Mouse (Mus musculus) hindbrain, embryonic 10.5 days (tissue): ENCODE results near the gene Tnfaip1. TPM values are rescaled to one million over a fixed set of nuclear protein-coding genes. Genes with fewer than 3 reads are reported as not detected.

ENCODE experiments used
- DNase-seq: peaks from one replicate; pipeline ENCODE4 v3.0.0-alpha.2; 2017; ENCODE audit warnings: low spot score
- H3K27ac ChIP-seq: fragments of 300-500 bp; sonication (generic); 2 replicates; pipeline ENCODE4 v1.5.1; 2016; ENCODE audit warnings: mild to moderate bottlenecking, moderate library complexity
- H3K27me3 ChIP-seq: fragments of 300-500 bp; sonication (generic); 2 replicates; pipeline ENCODE4 v1.6.1; 2016; ENCODE audit warnings: mild to moderate bottlenecking; ENCODE audit not compliant: poor library complexity, insufficient read depth, severe bottlenecking
- H3K36me3 ChIP-seq: fragments of 300-500 bp; sonication (generic); 2 replicates; pipeline ENCODE4 v1.6.1; 2016; ENCODE audit warnings: mild to moderate bottlenecking, moderate library complexity
- H3K4me1 ChIP-seq: fragments of 300-500 bp; sonication (generic); replicated peaks from 2 replicates; pipeline ENCODE4 v1.6.1; 2016; ENCODE audit warnings: mild to moderate bottlenecking
- H3K4me3 ChIP-seq: fragments of 300-500 bp; sonication (generic); 2 replicates; pipeline ENCODE4 v1.5.1; 2016; ENCODE audit warnings: mild to moderate bottlenecking, moderate library complexity
- H3K9me3 ChIP-seq: fragments of 300-500 bp; sonication (generic); 2 replicates; pipeline ENCODE4 v1.6.1; 2016; ENCODE audit warnings: mild to moderate bottlenecking, moderate library complexity
- WGBS: fragments of 180-500 bp; shearing (Covaris S2); methylation state at CpG from one replicate; pipeline ENCODE4 v1.1.7; 2016; 5-methylcytosine and 5-hydroxymethylcytosine counted together
- polyA plus RNA-seq: library from polyadenylated mRNA; unstranded; fragments of >200 nt; fragmentation: Nextera tagmentation; extraction: Ambion mirVana; gene quantifications from 2 replicates; pipeline ENCODE4 v1.2.1, GENCODE M21; 2016

The Tnfaip1 gene
- polyA plus RNA-seq, 1 experiment from 2014 or later = 70.4 TPM

DNA sequence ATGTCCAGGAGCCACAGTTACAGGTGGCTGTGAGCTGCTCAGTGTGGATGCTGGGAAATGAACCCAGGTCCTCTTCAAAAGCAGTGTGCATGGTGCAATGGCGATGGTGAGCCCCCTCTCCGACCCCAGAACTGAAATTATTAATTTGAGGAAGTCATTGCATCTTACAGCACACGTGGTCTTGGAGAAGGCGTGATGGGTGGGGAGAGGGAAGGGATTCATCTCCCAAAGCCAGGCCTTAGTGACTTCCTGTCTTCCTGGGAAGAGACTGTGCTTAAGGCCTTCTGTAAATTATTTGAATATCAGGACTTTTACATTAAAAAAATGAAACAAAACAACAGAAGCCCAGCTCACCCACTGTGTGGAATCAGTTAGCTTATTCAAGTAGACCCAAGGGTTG is 19.9 kb upstream of the Tnfaip1 start:
- Histone ChIP-seq H3K9me3 (peaks cover 6% of the 10 kb centered on the region; the same call in 1 of the 2 replicates), H3K27me3 (no peaks in the 10 kb centered on the region), H3K4me1 (peaks cover 14% of the 10 kb centered on the region), H3K36me3 (no peaks in the 10 kb centered on the region), H3K4me3 (no peak overlapping the region), H3K27ac (no peak overlapping the region)
- WGBS = 84% methylated on average over 4 of the region's 4 CpGs
- DNase-seq = no peak

GRCm38 (mm10) chr11:78555623-78556022 is 19.5 kb upstream of the Tnfaip1 start:
- Histone ChIP-seq H3K9me3 (peaks cover 6% of the 10 kb centered on the region; the same call in 1 of the 2 replicates), H3K36me3 (no peaks in the 10 kb centered on the region), H3K27ac (no peak overlapping the region), H3K4me1 (peaks cover 17% of the 10 kb centered on the region), H3K27me3 (no peaks in the 10 kb centered on the region), H3K4me3 (no peak overlapping the region)
- 86% methylated on average over 3 of the region's 3 CpGs for WGBS
- no peak for DNase-seq

GRCm38 (mm10) chr11:78551059-78551398 is 14.9 kb upstream of the Tnfaip1 start:
- 38% methylated on average over 6 of the region's 6 CpGs for WGBS
- H3K9me3 ChIP-seq = peaks cover 6% of the 10 kb centered on the region; the same call in 1 of the 2 replicates
- peaks cover 30% of the 10 kb centered on the region for H3K4me1 ChIP-seq
- peak overlapping the region; percentile 90 for H3K27ac ChIP-seq
- DNase-seq = no peak
- H3K4me3 ChIP-seq = peak overlapping the region; percentile 80
- no peaks in the 10 kb centered on the region for H3K27me3 ChIP-seq
- peaks cover 6% of the 10 kb centered on the region; the same call in 1 of the 2 replicates for H3K36me3 ChIP-seq

GRCm38 (mm10) chr11:78550168-78551058 is 14.3 kb upstream of the Tnfaip1 start, which contains the start of gene Tmem97:
Gene Tmem97, minus strand, starts transcription at chr11:78550777.
- H3K36me3 ChIP-seq = peaks cover 11% of the 10 kb centered on the region
- peaks cover 32% of the 10 kb centered on the region for H3K4me1 ChIP-seq
- under 1% methylated on average over 60 of the region's 60 CpGs for WGBS

GRCm38 (mm10) chr11:78549491-78549987 is 13.4 kb upstream of the Tnfaip1 start:
- H3K4me1 ChIP-seq = peaks cover 33% of the 10 kb centered on the region
- H3K9me3 ChIP-seq = peaks cover 6% of the 10 kb centered on the region; the same call in 1 of the 2 replicates
- H3K27me3 ChIP-seq = no peaks in the 10 kb centered on the region
- no peak for DNase-seq
- H3K4me3 ChIP-seq = peak overlapping the region; percentile 80
- 20% methylated on average over 5 of the region's 5 CpGs for WGBS
- peaks cover 18% of the 10 kb centered on the region for H3K36me3 ChIP-seq
- peak overlapping the region; percentile 90 for H3K27ac ChIP-seq

More at GRCm38 (mm10) chr11:78550168-78551058, 14.3 kb upstream of the Tnfaip1 start, which contains the start of gene Tmem97:
- peak within 1 kb of the TSS; percentile 80 for H3K4me3 ChIP-seq
- DNase-seq = peak; percentile 96
- no peaks in the 10 kb centered on the region for H3K27me3 ChIP-seq
- H3K27ac ChIP-seq = peak within 1 kb of the TSS; percentile 90
- peaks cover 6% of the 10 kb centered on the region; the same call in 1 of the 2 replicates for H3K9me3 ChIP-seq

GRCm38 (mm10) chr11:78547718-78548460 is 11.8 kb upstream of the Tnfaip1 start:
- H3K27ac ChIP-seq = no peak overlapping the region
- H3K4me3 ChIP-seq = 0 out of 2 replicates have a peak overlapping the region, but pooled peaks have one; percentile 3

DNA sequence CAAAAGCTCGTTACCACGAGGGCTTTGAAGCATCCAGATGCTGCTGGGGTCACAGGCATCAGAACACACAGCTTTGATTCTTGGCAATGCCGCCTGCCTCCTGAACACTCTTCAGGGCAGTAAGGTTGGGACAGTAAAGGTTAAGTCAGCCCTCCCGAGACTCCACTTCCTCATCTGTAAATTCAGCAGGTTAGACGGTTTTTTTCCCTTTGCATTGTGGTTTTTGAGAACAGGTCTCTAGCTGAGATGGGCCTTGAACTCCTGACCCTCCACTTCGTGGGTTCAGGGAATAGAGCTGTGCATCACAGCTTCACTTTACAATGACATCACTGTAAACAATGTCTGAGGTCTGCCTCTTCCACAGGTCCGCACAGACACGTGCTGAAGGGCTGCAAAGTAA is 9.0 kb upstream of the Tnfaip1 start:
- Histone ChIP-seq H3K27ac (no peak overlapping the region), H3K9me3 (no peaks in the 10 kb centered on the region), H3K27me3 (no peaks in the 10 kb centered on the region), H3K36me3 (peaks cover 59% of the 10 kb centered on the region), H3K4me1 (peaks cover 27% of the 10 kb centered on the region), H3K4me3 (no peak overlapping the region)
- 77% methylated on average over 8 of the region's 8 CpGs for WGBS
- DNase-seq = no peak

More at GRCm38 (mm10) chr11:78547718-78548460, 11.8 kb upstream of the Tnfaip1 start:
- Histone ChIP-seq H3K27me3 (no peaks in the 10 kb centered on the region), H3K36me3 (peaks cover 32% of the 10 kb centered on the region), H3K9me3 (no peaks in the 10 kb centered on the region), H3K4me1 (peaks cover 33% of the 10 kb centered on the region)
- no peak for DNase-seq
- 94% methylated on average over 2 of the region's 2 CpGs for WGBS

DNA sequence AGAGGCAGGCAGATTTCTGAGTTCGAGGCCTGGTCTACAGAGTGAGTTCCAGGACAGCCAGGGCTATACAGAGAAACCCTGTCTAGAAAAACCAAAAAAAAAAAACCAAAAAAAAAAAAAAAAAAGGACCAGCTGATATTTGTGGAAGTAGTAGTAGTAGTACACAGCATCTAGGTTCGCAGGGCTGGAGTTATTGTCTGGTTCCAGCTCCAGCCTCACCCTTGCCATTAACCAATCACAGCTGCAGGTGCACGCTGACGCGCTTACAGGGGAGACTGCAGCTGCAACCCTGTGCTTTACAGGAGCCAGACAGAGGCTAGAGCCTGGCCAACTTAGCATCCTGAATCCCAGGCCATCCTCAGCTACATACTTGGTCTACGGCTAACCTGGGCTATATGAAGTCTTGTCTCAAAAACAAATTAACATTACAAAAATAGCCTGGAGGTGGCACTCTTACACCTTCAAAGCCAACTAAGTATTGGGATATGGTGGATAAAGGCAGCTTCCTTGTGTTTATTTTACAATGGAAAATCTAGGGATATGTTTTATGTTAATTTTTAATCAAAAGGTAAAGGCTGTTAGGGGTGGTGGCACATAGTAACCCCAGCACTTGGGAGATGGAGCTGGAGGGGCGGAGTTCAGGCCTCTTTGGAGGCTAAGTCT is 8.4 kb upstream of the Tnfaip1 start:
- no peaks in the 10 kb centered on the region for H3K27me3 ChIP-seq
- no peak overlapping the region for H3K27ac ChIP-seq
- H3K9me3 ChIP-seq = no peaks in the 10 kb centered on the region
- DNase-seq = no peak
- peaks cover 65% of the 10 kb centered on the region for H3K36me3 ChIP-seq
- 94% methylated on average over 7 of the region's 7 CpGs for WGBS
- H3K4me1 ChIP-seq = peaks cover 21% of the 10 kb centered on the region
- H3K4me3 ChIP-seq = no peak overlapping the region

GRCm38 (mm10) chr11:78540358-78540757 is 4.2 kb upstream of the Tnfaip1 start:
- H3K36me3 ChIP-seq = peaks cover 67% of the 10 kb centered on the region
- peaks cover 14% of the 10 kb centered on the region for H3K4me1 ChIP-seq
- 89% methylated on average over 3 of the region's 3 CpGs for WGBS
- no peaks in the 10 kb centered on the region for H3K27me3 ChIP-seq
- H3K27ac ChIP-seq = no peak overlapping the region
- no peaks in the 10 kb centered on the region for H3K9me3 ChIP-seq
- DNase-seq = no peak
- no peak overlapping the region for H3K4me3 ChIP-seq

GRCm38 (mm10) chr11:78536690-78537084 is 555 bp upstream of the Tnfaip1 start:
- Histone ChIP-seq H3K36me3 (peaks cover 45% of the 10 kb centered on the region), H3K4me3 (peak overlapping the region; percentile 88)

DNA sequence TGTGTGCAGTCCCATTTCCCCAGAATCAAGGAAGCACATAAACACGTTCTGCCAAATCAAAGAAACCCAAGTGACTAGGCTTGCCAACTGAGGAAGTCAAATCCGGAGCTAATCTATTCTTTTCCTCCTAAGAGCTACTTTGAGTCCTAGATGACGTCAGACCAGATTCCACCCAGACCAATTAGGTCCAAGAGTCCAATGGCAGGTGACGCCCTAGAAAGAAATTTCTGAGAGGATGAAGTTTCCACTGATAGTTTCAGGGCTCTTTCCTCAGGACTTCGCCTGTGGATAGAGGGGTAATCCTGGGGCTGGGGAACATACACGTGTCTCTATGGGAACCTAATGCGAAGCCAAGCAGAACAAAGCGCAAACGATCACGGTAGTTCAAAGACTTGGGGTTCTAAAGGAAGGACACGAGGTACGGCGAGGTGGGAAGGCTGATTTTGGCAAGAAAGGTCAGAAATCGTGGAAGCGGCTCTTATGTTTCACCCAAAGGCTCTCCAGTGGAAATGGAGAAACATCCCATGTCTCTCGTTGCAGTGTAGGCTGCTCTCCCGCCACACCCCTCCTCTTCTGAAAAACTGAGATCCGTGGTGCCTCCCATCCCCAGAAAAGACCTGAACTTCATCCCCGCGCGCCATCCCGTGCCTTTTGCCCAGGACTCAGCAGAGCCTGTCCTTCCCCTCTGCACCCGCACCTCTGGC is 604 bp downstream of the Tnfaip1 start:
- H3K4me1 ChIP-seq = peaks cover 25% of the 10 kb centered on the region
- DNase-seq = peak; percentile 38
- H3K9me3 ChIP-seq = no peaks in the 10 kb centered on the region
- H3K4me3 ChIP-seq = peak overlapping the region; percentile 88
- H3K36me3 ChIP-seq = peaks cover 44% of the 10 kb centered on the region
- H3K27me3 ChIP-seq = no peaks in the 10 kb centered on the region
- 2% methylated on average over 23 of the region's 23 CpGs for WGBS
- H3K27ac ChIP-seq = peak overlapping the region; percentile 93

More at GRCm38 (mm10) chr11:78536690-78537084, 555 bp upstream of the Tnfaip1 start:
- WGBS = 3% methylated on average over 14 of the region's 14 CpGs
- no peaks in the 10 kb centered on the region for H3K9me3 ChIP-seq
- H3K27me3 ChIP-seq = no peaks in the 10 kb centered on the region
- DNase-seq = no peak
- peaks cover 25% of the 10 kb centered on the region for H3K4me1 ChIP-seq
- peak overlapping the region; percentile 93 for H3K27ac ChIP-seq

DNA sequence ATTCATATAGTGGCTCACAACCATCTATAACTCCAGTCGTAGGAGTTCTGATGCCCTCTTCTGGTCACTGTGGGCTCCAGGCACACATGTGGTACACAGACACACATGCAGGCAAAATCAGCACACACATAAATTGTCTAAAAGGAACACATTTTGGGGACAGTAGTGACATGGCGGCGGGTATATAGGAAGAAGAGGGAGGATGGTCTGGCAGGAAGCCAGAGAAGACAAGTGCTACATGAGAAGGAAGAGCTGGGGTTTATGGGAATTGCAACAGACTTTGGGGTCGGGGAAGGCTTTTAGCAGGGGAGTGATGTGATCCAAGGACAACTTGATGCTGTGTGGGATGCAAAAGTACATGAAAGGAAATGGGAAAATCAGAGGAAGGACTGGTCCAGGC is 1.6 kb downstream of the Tnfaip1 start:
- H3K27me3 ChIP-seq = no peaks in the 10 kb centered on the region

More for the DNA sequence above, 1.6 kb downstream of the Tnfaip1 start:
- 93% methylated on average over 4 of the region's 4 CpGs for WGBS
- no peaks in the 10 kb centered on the region for H3K9me3 ChIP-seq
- DNase-seq = no peak
- H3K36me3 ChIP-seq = peaks cover 44% of the 10 kb centered on the region
- peak overlapping the region; percentile 88 for H3K4me3 ChIP-seq
- no peak overlapping the region for H3K27ac ChIP-seq
- peaks cover 25% of the 10 kb centered on the region for H3K4me1 ChIP-seq
